Mouse (Mus musculus): Measurements from ENCODE around the gene 4930430F08Rik.

Gene 4930430F08Rik

GRCm38 (mm10) chr10:100522330-100522729 is 67.9 kb downstream of the 4930430F08Rik start:
- no peak for ATAC-seq (ENCODE audit: insufficient number of reproducible peaks, low FRiP score, low TSS enrichment)

Data from cerebellum, adult (tissue).